ENCODE assay signal across 18 mouse cellular contexts in genomic region chr7:68144266-68144665, GRCm38 (mm10).
A peak's percentile ranks its signal among the peaks of the same experiment; 100 is the strongest.
DNase-seq lines count a peak whose midpoint lies in the region; ATAC-seq and TF ChIP-seq lines count a peak whose summit lies in the region.
"Had no signal": no experiment of that assay in that cellular context is flagged by ENCODE, and none has a peak within 500 bp of the region (broad histone marks: within the 10 kb centered on the region; RNA-seq: fewer than 3 reads in every experiment).

No protein-coding gene starts in this region.

- H3K27ac ChIP-seq in heart, embryonic 14.5 days (replicated peaks in 1 of 2; ENCODE audit: control insufficient read depth in 1 of 2, insufficient read depth in 1 of 2, low read depth in 2 of 2, low read length in 2 of 2): peak overlapping the region; percentile 36 to 56; a peak in 2 of 4 replicates
- H3K27ac ChIP-seq in cerebellum, adult 2 months (ENCODE audit: insufficient read depth, low read length): no peak overlapping the region
- H3K27ac ChIP-seq: hindbrain, embryonic 13.5 days; liver, embryonic 15.5 days; macrophage had no signal

- no peaks in the 10 kb centered on the region for H3K27me3 ChIP-seq in heart, embryonic 14.5 days (ENCODE audit: control insufficient read depth, insufficient read depth, low read length)
- no peaks in the 10 kb centered on the region for H3K27me3 ChIP-seq in cerebellum, adult 2 months (ENCODE audit: control insufficient read depth, insufficient read depth, low read length)
- H3K27me3 ChIP-seq: hindbrain, embryonic 13.5 days; liver, embryonic 15.5 days had no signal

- H3K36me3 ChIP-seq in heart, embryonic 14.5 days (ENCODE audit: control insufficient read depth, insufficient read depth, low read length): 0 out of 2 replicates have a peak, but pooled peaks cover 3% of the 10 kb centered on the region
- H3K36me3 ChIP-seq: hindbrain, embryonic 13.5 days; liver, embryonic 15.5 days had no signal

- TF ChIP-seq POLR2A in cerebellum, adult 2 months (IDR thresholded peaks at IDR 0.05; ENCODE audit: borderline replicate concordance, insufficient read depth, low read length): no peak

- intact Hi-C loops in heart, postnatal 10 days (cut with DNase I): no loop called here

- no peak overlapping the region for H3K4me3 ChIP-seq in heart, embryonic 14.5 days (ENCODE audit: control insufficient read depth in 1 of 2, insufficient read depth in 1 of 2, low read depth in 1 of 2, low read length in 2 of 2)
- no peak overlapping the region for H3K4me3 ChIP-seq in cerebellum, adult 2 months (replicated peaks; ENCODE audit: insufficient read depth, low read depth, low read length)
- H3K4me3 ChIP-seq: hindbrain, embryonic 13.5 days; liver, embryonic 15.5 days had no signal

- peaks cover 33 to 67% of the 10 kb centered on the region in 2 experiments for H3K4me1 ChIP-seq in heart, embryonic 14.5 days (ENCODE audit: control insufficient read depth in 2 of 2, insufficient read depth in 2 of 2, low read length in 2 of 2)
- peaks cover 19% of the 10 kb centered on the region for H3K4me1 ChIP-seq in cerebellum, adult 2 months (ENCODE audit: control insufficient read depth, insufficient read depth, low read length)

- no peak overlapping the region for H3K9ac ChIP-seq in heart, embryonic 14.5 days (ENCODE audit: low read length)
- H3K9ac ChIP-seq: forebrain, postnatal 0 days; hindbrain, embryonic 13.5 days; liver, embryonic 15.5 days had no signal

- TF ChIP-seq CTCF in cerebellum, adult 2 months (IDR thresholded peaks at IDR 0.05; ENCODE audit: borderline replicate concordance, insufficient read depth, low read depth, low read length): no peak

- H3K9me3 ChIP-seq in heart, embryonic 14.5 days (ENCODE audit: control insufficient read depth, low read length): no peaks in the 10 kb centered on the region
- H3K9me3 ChIP-seq: hindbrain, embryonic 13.5 days; liver, embryonic 15.5 days had no signal

- ATAC-seq in heart, embryonic 14.5 days (ENCODE audit: insufficient number of reproducible peaks, insufficient read depth, low FRiP score, low read depth): no peak
- ATAC-seq in common myeloid progenitor, adult 5-6 weeks (replicated peaks; ENCODE audit: low read depth, poor library complexity, severe bottlenecking): peak; percentile 30; the same call in 1 of the 2 replicates
- ATAC-seq: forebrain, postnatal 0 days; intestine, postnatal 0 days had no signal

- DNase-seq in heart, postnatal 10 days: no peak
- peak; percentile 63 for DNase-seq in CD4-positive helper T cell, adult 2 months (ENCODE audit: low read depth, low spot score)
- DNase-seq in thymus, postnatal 0 days (ENCODE audit: low spot score): peak; percentile 86
- DNase-seq in lung, postnatal 36 days: no peak
- no peak for DNase-seq in cerebellum, adult 2 months
- DNase-seq: embryo, embryonic 11 days; forebrain, postnatal 0 days; gastrocnemius, postnatal 10 days; kidney, postnatal 36 days; layer of hippocampus, postnatal 36 days; left cerebral cortex, postnatal 4 days; right cerebral cortex, adult 18-20 months had no signal

- 44% methylated on average over 6 of the region's 6 CpGs for WGBS in heart, embryonic 14.5 days
- WGBS in cerebellum, adult 2 months: 61% methylated on average over 6 of the region's 6 CpGs

- no peak overlapping the region for H3K4me2 ChIP-seq in heart, embryonic 14.5 days (ENCODE audit: low read length)
- H3K4me2 ChIP-seq: hindbrain, embryonic 13.5 days; liver, embryonic 15.5 days had no signal

Comparison
In these comparisons a context has a peak if more than half of its experiments do, and no peak if none do; other contexts are left out.
1. DNase-seq: peak in CD4-positive helper T cell, adult 2 months (single experiment) and thymus, postnatal 0 days (single experiment); none in heart, postnatal 10 days (0 of 2), lung, postnatal 36 days (single experiment) and cerebellum, adult 2 months (0 of 2).